Mouse (Mus musculus): ENCODE measurements at regions not wholly inside any gene's neighbourhood (a gene's known extent, or its start where the extent isn't known, plus 50 kb on each side); places are given as distances from the start of the nearest gene placed in this dataset.

- no peak overlapping the region for H3K9ac ChIP-seq (ENCODE audit: low read depth, low read length, severe bottlenecking)
- 25% methylated on average over 4 of the region's 4 CpGs for WGBS
- H3K9me3 ChIP-seq (ENCODE audit: control insufficient read depth, low read length) = no peaks in the 10 kb centered on the region
- H3K4me1 ChIP-seq (ENCODE audit: control insufficient read depth, insufficient read depth, low read length) = no peaks in the 10 kb centered on the region; the same call in 1 of the 2 replicates
- peak; percentile 42 for DNase-seq (ENCODE audit: low spot score)
- no peak overlapping the region for H3K27ac ChIP-seq (replicated peaks; ENCODE audit: low read depth, low read length)
- peak; percentile 73; the same call in 1 of the 2 replicates for ATAC-seq (ENCODE audit: low FRiP score, low read depth)
- H3K4me3 ChIP-seq (replicated peaks; ENCODE audit: low read length) = no peak overlapping the region
- no peaks in the 10 kb centered on the region for H3K36me3 ChIP-seq (ENCODE audit: control insufficient read depth, insufficient read depth, low read length)
- no peak for TF ChIP-seq POLR2A (IDR thresholded peaks at IDR 0.05; ENCODE audit: borderline replicate concordance, extremely low read depth, insufficient read depth, insufficient read length)
- H3K27me3 ChIP-seq (ENCODE audit: control insufficient read depth, insufficient read depth, low read length) = no peaks in the 10 kb centered on the region
- H3K4me2 ChIP-seq (replicated peaks; ENCODE audit: low read depth, low read length, severe bottlenecking) = no peak overlapping the region
Measured at GRCm38 (mm10) chr13:90420966-90421365, 331.6 kb upstream of the Xrcc4 start.

DNA sequence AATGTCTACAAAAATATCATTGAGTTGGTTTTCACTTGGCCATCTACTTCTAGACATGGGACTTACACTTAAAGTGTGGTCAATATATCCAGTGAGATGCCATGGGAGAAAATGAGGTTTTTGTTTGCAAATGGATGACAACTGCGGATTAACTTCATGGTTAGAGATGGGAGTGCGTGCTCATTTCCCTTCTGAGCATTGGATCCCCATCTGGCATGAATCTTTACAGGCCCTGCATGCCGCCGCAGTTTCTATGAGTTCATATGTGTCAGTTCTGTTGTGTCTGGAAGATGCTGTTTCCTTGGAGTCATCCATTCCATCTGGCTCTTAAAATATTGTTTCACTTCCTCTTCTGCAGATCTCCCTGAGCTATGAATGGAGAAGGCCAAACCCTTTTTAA, 315.0 kb upstream of the Xrcc4 start:
- no peaks in the 10 kb centered on the region for H3K4me1 ChIP-seq (ENCODE audit: control insufficient read depth, insufficient read depth, low read length)
- WGBS = 79% methylated on average over 4 of the region's 4 CpGs
- no peaks in the 10 kb centered on the region for H3K36me3 ChIP-seq (ENCODE audit: control insufficient read depth, insufficient read depth, low read length)
- no peak for TF ChIP-seq POLR2A (IDR thresholded peaks at IDR 0.05; ENCODE audit: borderline replicate concordance, extremely low read depth, insufficient read depth, insufficient read length)
- no peak for DNase-seq (ENCODE audit: low spot score)
- ATAC-seq (ENCODE audit: low FRiP score, low read depth) = no peak
- no peak overlapping the region for H3K4me3 ChIP-seq (replicated peaks; ENCODE audit: low read length)
- no peak overlapping the region for H3K27ac ChIP-seq (replicated peaks; ENCODE audit: low read depth, low read length)
- H3K9ac ChIP-seq (ENCODE audit: low read depth, low read length, severe bottlenecking) = no peak overlapping the region
- no peak overlapping the region for H3K4me2 ChIP-seq (replicated peaks; ENCODE audit: low read depth, low read length, severe bottlenecking)
- H3K9me3 ChIP-seq (ENCODE audit: control insufficient read depth, low read length) = no peaks in the 10 kb centered on the region
- no peaks in the 10 kb centered on the region for H3K27me3 ChIP-seq (ENCODE audit: control insufficient read depth, insufficient read depth, low read length)

DNA sequence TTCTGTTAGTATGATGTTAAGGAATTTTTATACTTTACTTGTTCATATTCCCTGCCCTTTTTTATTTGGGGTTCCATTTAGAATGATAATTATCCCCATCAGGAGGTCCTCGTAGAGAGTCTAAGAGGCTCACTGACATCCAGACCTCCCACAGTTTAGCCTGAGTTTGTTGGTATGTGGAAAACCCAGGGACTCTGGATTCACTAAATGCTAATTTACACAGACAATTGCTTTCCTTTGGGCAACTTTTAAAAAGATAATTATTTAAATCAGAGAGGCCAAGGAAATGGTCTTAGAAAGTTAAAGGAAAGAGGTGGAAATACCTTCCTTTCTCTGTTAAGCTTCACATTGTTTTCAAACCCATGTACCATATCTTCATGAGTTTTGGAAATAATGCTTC, 312.7 kb upstream of the Xrcc4 start:
- no peak for ATAC-seq (ENCODE audit: low FRiP score, low read depth)
- Histone ChIP-seq H3K27ac (replicated peaks; ENCODE audit: low read depth, low read length) (no peak overlapping the region), H3K36me3 (ENCODE audit: control insufficient read depth, insufficient read depth, low read length) (no peaks in the 10 kb centered on the region), H3K9ac (ENCODE audit: low read depth, low read length, severe bottlenecking) (no peak overlapping the region), H3K27me3 (ENCODE audit: control insufficient read depth, insufficient read depth, low read length) (no peaks in the 10 kb centered on the region), H3K9me3 (ENCODE audit: control insufficient read depth, low read length) (no peaks in the 10 kb centered on the region), H3K4me1 (ENCODE audit: control insufficient read depth, insufficient read depth, low read length) (no peaks in the 10 kb centered on the region), H3K4me3 (replicated peaks; ENCODE audit: low read length) (no peak overlapping the region), H3K4me2 (replicated peaks; ENCODE audit: low read depth, low read length, severe bottlenecking) (no peak overlapping the region)
- no peak for TF ChIP-seq POLR2A (IDR thresholded peaks at IDR 0.05; ENCODE audit: borderline replicate concordance, extremely low read depth, insufficient read depth, insufficient read length)
- DNase-seq (ENCODE audit: low spot score) = no peak
- WGBS = 45% methylated on average over 1 of the region's 1 CpGs

DNA sequence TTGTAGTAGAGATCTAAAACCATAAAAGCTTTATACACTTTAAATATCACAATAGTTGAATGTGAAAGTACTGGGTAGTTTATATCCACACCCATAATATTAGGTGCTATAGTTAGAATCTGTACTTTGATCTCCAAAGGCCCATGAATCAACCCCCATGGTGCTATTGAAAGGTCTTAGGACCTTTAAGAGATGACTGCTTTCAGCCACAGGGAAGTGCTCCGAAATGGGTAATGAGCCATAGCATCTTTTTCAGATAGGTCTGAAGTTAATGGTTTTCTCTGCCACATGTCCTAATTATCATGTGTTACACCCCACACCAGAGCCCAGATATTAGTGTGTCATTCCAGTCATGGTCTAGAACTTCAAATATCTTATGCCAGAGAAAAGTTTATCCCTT, 312.1 kb upstream of the Xrcc4 start:
- Histone ChIP-seq H3K4me1 (ENCODE audit: control insufficient read depth, insufficient read depth, low read length) (no peaks in the 10 kb centered on the region), H3K4me3 (replicated peaks; ENCODE audit: low read length) (no peak overlapping the region), H3K27ac (replicated peaks; ENCODE audit: low read depth, low read length) (no peak overlapping the region), H3K4me2 (replicated peaks; ENCODE audit: low read depth, low read length, severe bottlenecking) (no peak overlapping the region), H3K9me3 (ENCODE audit: control insufficient read depth, low read length) (no peaks in the 10 kb centered on the region), H3K27me3 (ENCODE audit: control insufficient read depth, insufficient read depth, low read length) (no peaks in the 10 kb centered on the region), H3K9ac (ENCODE audit: low read depth, low read length, severe bottlenecking) (no peak overlapping the region), H3K36me3 (ENCODE audit: control insufficient read depth, insufficient read depth, low read length) (no peaks in the 10 kb centered on the region)
- DNase-seq (ENCODE audit: low spot score) = no peak
- no peak for ATAC-seq (ENCODE audit: low FRiP score, low read depth)
- TF ChIP-seq POLR2A (IDR thresholded peaks at IDR 0.05; ENCODE audit: borderline replicate concordance, extremely low read depth, insufficient read depth, insufficient read length) = no peak
- WGBS = 69% methylated on average over 1 of the region's 1 CpGs

GRCm38 (mm10) chr13:90395274-90396023, 306.0 kb upstream of the Xrcc4 start:
- 66% methylated on average over 8 of the region's 8 CpGs for WGBS
- H3K4me2 ChIP-seq (replicated peaks; ENCODE audit: low read depth, low read length, severe bottlenecking) = no peak overlapping the region
- H3K27ac ChIP-seq (replicated peaks; ENCODE audit: low read depth, low read length) = no peak overlapping the region
- H3K4me1 ChIP-seq (ENCODE audit: control insufficient read depth, insufficient read depth, low read length) = peaks cover 7% of the 10 kb centered on the region
- no peak for TF ChIP-seq POLR2A (IDR thresholded peaks at IDR 0.05; ENCODE audit: borderline replicate concordance, extremely low read depth, insufficient read depth, insufficient read length)
- ATAC-seq (ENCODE audit: low FRiP score, low read depth) = peak; percentile 67
- no peaks in the 10 kb centered on the region for H3K9me3 ChIP-seq (ENCODE audit: control insufficient read depth, low read length)
- DNase-seq (ENCODE audit: low spot score) = peak; percentile 66
- no peaks in the 10 kb centered on the region for H3K36me3 ChIP-seq (ENCODE audit: control insufficient read depth, insufficient read depth, low read length)
- H3K4me3 ChIP-seq (replicated peaks; ENCODE audit: low read length) = no peak overlapping the region
- H3K27me3 ChIP-seq (ENCODE audit: control insufficient read depth, insufficient read depth, low read length) = no peaks in the 10 kb centered on the region
- no peak overlapping the region for H3K9ac ChIP-seq (ENCODE audit: low read depth, low read length, severe bottlenecking)

All from limb, embryonic 14.5 days (tissue).